Mouse (Mus musculus) v-Abl transformed pro-B cells (cell line): ENCODE results near the gene Dpyd.

ENCODE experiments used
- in situ Hi-C, 2 experiments: fragments of 400-800 bp; cut with MboI; formaldehyde crosslinking; loops; one replicate each; pipeline ENCODE4 v1.15.1; 2025; ENCODE audit not compliant: unreplicated experiment in 2 of 2

The Dpyd gene

DNA sequence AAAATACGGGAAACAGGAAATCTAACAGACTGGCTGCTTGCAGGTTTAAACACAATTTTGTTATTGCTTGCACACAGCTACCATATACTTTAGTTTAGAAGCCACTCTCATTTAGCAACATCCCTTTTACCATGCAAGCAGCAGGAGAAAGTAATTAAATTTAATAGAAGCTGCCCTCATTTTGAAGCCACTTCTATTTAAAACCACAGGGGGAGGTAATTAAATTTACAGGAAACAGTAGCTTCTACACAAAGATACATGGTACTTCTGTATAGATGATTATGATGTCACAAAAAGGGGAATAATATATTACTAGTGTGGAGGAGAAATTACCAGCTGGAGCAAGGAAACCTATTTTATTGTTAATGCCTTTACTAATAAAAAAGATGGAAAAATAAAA, 113.5 kb downstream of the Dpyd start:
- in situ Hi-C loops: no loop called here

DNA sequence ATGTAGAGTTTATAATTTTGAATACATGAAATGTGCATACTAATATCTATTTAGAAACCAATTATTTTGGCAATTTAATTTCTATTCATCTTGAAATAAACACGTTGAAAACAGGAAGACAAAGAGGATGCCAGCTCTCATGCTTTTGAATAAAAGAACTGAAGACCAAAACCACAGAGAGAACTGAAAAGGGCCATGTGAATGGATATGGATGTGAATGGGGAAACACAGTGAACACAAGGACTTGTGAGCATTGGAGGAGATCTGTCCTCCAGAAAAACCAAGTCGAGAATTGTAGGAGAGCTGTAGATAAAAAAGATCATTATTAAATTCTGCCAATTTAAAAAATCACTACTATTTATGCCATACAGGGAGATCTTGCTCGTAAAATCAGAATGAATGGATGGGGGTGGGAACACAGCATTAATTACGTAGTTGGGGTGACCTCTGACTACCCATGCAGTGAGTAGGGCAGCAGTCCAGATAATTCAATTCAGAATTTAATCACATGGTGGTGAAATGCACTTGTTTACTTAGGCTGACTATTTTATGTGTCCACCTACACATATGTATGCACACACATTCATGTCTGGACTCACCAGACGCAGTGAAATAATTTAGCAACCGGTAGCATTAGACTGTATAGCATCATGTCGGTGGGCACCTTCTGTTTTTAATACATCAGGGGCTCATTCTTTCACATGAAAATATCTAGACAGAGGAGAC, 114.3 kb downstream of the Dpyd start:
- in situ Hi-C loops: no loop called here

DNA sequence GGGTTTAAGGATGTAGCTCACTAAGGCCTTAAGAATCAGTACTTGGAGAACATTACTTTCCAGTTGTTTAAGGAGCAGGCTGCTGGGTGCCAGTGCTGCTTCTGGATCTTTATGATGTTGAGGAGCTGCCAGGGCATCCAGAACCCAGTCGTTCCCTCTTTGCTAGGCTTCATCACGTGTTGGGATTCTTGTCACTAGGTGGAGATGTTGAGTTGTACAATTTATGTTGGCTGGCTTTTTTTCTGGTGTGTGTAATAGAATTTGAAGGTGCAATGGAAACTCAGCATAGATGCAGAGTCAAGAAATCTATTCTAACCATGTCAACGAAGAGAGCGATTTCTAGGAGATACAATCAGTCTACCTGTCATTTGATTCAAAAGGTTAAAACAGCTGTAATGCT, 118.9 kb downstream of the Dpyd start:
- in situ Hi-C loops: no loop called here

DNA sequence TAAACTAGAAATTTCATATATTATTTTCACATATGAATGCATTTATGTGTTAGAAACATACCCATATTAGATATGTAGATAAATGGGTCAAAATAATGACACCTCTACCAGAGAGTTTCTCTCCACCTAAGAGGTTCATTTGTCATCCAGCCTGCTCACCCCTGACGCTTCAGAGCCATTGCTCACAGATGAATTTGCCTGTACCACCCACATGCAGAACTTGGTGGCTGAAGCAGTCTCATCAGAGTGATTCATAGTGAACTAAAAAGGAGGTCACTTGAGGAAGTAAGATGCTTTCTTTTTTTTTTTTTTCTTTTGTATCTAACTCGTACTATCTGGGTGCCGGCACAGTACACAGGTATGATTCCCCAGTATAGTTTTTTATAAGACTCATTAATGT, 188.3 kb downstream of the Dpyd start:
- in situ Hi-C loops: no loop called here

DNA sequence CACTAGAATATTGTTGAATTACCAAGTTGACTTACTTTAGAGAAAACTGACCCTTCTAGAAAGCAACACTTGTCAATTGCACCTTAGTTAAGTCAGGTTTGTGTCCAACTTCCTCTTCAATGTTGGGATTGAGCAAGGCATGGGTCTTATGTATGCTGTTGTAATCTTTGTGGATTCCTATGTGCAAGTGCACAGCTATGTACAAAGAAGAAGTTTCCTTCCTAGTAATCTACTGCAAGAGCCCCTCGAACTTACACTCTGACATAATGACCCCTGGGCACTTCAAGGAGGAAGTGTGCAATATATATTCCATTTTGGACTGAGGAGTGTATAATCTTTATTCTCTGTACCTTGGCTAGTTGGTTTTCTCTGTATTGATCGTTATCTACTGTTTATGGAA, 191.7 kb downstream of the Dpyd start:
- in situ Hi-C loops: no loop called here

DNA sequence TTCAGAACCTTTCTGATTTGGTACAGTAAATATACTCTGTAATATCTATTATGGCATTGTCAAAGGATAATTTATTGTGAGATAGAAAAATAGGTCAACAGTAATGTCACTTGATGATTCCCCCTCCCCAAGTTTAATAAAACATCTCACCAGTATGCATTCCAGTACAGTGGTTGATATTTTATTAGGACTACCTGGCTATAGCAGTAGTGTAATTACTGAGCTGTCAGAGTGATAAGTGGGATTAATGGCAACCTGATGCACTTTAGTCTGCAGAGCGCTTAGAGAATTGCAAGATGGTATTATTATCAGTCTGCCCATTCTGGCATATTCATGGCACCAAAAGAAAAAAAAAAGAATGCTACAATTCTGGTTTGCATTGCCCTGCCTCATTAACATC, 194.2 kb downstream of the Dpyd start:
- in situ Hi-C loops: no loop called here

DNA sequence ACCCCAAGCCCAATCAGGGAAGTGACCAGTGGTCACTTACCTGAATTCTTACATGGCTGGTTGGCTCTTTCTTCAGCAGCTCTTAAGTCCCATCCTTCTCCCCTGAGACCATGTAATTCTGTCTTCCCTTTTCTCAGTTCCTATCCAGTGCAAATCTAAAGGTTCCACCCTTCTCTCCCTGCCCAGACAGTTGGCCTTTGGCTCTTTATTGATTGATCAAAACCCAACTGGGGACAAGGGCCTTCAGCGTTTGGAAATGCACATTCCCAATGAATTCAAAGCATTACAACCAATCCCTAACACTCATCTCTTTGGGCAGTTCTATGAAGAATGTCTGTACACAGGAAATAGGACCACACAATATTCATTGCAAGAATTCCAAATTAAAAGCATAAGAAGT, 251.0 kb downstream of the Dpyd start:
- in situ Hi-C loops: no loop called here

DNA sequence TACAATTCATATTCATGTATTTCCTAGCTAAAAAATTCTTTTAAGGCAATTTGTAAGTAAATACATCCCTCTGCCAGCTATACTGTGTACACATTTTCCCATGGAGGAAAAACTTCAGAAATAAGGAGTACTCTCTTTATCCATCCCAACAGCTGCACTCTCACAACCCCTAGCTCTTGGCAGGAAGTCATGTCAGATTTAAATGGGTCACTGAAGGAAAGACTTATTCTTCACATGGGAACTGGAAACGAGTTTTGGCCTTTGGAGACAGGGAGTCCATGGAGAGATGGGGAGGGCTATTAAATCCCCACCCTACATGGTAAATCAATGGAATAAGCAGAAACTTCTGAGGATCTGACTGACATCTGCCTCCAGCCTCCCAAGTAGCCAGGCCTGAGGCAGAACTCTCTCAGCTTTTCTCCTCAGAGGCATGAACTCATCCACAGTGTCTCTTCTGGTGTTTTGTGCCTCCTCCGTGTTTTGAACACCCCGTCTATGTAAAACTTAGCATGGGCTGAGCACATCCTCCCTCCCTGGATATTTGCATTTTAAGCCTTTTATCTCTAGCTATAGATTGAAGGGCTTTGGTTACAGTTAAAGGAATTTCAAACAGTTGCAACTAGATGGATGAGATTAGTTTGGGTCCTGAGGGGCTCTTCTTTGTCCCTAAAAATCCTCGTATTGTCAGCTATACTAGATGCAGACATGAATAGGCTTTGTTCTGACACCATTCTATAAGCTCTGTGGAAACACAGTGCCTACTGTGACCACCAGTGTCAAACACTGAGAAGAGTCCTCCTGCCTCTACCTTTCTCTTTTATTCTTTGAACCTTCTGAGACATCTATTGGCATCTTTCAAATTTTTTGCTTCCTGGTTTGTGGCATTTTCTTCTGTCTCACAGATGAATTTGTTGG, 288.9 kb downstream of the Dpyd start:
- in situ Hi-C loops: no loop called here

DNA sequence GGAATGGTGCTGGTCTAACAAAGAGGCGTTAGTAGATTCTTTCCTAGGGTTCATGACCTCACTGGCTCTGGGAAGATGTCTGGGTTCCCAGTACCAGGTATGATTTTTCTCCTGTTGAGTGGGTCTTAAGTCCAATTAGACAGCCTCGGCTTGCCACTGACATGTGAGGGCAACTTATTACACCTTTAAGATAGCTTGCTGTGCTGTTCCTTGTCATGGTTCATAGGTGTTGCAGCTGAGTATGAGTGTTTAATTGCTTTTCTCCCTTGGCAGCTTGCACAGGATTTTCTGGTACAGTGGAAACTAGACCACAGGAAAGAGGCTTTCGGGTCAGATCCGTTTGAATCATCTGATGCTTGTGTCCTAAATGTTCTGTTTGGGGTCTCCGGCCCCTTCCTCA, 290.8 kb downstream of the Dpyd start:
- in situ Hi-C loops: no loop called here

DNA sequence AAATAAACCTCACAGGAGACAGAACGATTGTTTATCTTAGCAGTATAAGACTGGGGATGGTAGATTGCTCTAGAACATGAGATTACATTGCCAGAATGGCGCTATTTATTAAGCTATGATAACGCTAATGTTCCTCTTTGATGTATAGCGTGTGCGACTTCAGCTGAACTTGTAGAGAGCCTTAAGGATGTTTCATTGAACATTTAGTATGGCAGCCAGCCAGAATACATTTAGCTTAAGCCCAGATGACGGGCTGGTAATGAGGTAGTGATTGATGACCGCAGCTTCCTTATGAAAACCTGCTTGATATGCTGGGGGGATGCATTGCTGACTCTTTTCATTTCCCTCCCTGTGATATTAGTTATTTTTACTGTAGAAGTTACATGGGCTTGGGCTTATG, 293.5 kb downstream of the Dpyd start:
- in situ Hi-C loops: no loop called here

DNA sequence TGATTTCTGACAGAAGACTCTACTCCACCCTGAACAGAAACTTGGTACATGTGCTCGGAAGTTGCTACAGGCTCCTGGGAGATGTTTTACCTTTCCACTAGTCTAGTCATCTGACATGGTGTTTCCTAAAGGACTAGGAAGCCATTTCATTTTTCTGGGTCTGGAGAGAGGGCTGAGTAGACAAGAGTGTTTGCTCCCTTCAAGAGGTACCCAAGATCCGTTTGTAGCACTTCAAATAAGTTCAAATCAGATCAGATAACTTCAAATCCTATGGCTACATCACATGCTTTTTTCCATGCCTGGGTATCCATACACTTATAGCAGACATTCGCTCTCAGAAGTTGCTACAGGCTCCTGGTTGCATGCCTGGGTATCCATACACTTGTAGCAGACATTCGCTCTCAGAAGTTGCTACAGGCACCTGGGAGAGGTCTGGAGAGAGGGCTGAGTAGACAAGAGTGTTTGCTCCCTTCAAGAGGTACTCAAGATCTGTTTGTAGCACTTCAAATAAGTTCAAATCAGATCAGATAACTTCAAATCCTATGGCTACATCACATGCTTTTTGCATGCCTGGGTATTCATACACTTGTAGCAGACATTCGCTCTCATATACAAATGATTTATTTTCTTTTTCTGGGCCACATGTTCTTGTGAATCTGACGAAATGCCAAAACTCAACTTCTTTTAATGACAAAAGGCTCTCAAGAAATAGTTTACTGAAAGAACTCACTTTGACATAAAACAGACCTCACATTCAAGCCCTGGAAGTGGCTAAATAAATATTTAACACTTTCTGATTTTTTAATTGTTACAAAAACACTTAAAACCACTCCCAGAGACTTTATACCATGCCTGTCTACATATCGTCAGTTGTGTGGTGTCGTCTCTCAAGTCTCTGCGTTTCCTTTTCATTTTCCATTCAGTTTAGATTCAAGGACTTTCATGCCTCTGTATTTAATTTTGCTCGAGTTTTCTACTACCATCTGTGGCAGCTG, 307.5 kb downstream of the Dpyd start:
- in situ Hi-C loops: no loop called here

DNA sequence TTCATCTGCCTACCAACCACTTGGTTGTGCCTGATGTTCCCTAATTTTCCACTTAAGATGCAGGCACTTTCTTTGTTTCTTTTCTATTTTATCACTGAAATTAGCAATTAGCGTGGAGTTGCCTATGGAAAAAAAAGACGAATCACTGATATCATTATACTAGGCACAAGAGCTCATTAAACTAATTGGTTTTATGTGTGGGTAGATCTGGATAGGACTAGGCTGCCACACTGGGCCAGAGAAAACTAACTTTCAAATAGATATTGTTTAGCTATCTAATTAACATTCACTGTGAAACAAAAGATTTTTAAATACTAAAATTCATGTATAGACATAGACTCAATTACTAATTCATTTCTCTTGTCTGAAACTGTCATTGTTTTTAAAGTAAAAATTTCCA, 313.9 kb downstream of the Dpyd start:
- in situ Hi-C loops: no loop called here

DNA sequence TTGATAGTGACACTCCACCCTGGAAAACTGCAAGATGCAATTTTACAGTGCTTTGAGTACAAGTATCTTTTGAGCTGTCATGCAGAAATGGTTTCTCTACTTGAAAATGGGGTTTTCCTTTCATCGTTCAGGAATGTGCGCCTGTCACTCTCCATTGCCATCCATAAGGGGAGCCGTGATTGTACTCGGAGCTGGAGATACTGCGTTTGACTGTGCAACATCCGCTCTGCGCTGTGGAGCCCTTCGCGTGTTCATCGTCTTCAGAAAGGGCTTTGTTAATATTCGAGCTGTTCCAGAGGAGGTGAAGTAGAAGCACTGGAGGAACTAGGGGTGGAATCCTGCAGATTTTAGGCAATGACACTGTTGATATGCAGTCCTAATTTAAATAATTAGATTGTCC, 337.1 kb downstream of the Dpyd start:
- in situ Hi-C loops: no loop called here

DNA sequence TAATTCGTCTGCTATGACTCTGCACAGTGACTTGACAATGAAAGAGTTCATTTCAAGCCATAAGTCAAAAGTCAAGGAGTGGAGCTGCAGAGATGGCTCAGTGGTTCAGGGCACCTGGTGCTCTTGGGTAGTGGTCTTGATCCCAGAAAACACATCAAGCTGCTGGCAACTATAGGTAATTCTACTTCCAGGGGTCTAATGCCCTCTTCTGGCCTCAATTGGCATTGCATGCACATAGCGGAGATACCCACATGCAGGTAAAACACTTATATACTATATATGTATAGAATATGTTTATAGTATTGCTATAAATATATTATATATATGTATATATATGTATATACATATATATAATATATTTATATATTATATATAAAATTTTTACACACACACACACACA, 429.4 kb downstream of the Dpyd start:
- in situ Hi-C loops: no loop called here

DNA sequence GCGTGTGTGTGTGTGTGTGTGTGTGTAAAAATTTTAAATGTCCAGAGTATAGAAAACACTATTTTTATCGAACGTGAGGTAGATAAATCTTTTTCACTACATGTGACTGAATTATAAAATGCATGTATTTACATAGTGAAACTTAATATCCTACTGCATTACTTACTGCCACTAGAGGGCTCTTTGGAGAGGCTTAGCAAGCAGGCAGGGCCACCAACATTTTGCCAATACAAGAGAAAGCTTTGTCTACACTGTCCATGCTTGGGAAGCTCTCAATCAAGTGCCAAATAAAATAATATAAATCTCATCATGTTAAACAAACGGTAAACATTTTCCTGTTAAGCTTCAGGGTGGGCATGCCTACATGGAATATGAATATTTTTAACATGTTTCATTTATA, 429.9 kb downstream of the Dpyd start:
- in situ Hi-C loops: no loop called here

DNA sequence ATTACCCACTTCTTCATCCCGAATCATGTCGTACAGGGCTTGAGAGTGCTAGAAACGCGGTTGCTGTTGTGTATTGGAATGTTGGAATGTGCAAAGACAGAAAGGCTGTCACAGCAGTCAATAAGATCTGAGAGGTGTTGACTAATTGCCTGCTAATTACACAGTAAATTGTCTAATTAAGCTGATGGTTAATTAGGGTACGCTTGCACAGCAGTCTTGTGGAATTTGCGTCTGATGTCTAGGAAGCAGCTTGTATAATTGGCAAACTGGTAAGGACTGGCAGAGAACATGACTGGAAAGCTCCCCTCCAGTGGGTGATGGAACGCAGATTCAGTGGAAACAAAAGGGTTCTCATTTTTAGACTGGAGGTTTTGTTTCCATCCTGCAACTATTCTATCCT, 459.3 kb downstream of the Dpyd start:
- in situ Hi-C loops: no loop called here

DNA sequence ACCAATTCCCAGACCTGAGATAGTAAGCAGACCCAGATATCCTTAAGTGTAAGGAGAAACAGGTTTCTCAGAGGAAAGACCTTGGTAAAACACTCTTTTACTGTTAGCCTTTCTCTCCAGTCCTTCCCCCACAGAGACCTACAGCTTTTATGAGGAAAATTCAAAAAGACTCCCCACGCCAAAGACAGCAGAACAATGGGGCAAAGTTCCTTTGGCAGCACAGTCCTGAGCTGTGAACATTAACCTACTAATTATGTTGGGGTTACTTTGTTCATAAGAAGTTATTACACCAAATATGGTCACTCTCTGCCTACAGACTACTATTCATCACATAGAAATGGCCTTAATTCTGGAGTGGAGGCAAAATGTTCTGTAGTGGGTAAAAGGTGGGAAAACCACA, 480.7 kb downstream of the Dpyd start:
- in situ Hi-C loops: no loop called here

DNA sequence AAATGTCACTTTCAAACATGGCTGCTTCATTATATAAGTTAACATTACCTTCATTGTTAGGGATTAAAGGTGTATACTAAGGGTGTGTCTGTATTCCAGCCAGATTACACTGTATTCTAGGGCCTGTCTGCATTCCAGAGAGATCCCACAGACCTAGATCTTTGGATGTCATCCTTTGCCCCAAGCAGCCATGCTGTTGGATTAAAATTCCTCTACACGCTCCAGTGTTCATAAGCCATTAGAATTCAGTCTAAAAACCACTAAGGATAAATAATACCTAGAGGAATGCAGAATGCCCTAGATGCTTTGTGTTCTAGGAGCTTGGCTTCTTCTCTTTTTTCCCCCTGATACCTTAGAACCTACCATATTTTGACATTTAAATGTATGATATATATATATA, 494.2 kb downstream of the Dpyd start:
- in situ Hi-C loops: no loop called here

DNA sequence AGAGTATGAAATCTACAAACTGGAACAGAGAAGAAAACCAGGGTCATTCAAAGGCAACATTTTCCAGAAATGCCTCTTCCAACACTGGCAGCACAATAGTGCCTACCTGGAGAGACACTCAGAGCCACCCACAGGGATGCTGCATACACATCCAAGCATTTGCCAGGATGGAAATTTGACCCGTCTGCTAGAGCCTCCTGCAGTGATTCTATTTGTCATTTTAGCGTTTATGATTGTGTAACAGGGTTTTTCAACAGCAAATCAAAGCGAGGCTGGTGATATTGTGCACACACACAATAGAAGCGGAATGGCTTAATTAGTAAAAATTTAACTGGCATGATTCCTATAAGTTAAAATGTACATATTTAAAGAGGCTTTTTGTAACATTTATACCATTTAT, 501.3 kb downstream of the Dpyd start:
- in situ Hi-C loops: no loop called here

DNA sequence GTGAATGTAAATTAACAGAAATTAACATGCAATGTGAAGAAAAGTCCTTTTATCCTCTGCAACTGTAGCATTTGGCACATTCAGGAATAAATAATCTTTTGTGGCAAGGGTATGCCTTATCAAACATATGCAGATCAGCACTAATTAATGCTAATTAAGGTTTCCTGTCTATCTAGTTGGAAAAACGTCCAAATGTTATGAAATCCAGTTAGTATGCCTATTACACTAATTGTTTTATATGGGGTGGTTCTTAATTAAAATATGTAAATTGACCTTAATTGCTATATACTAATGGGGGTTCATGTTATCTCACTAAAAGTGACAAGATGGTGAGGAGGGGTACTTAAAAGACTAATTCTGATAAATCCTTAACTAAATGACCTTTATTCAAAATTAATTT, 501.7 kb downstream of the Dpyd start:
- in situ Hi-C loops: no loop called here

DNA sequence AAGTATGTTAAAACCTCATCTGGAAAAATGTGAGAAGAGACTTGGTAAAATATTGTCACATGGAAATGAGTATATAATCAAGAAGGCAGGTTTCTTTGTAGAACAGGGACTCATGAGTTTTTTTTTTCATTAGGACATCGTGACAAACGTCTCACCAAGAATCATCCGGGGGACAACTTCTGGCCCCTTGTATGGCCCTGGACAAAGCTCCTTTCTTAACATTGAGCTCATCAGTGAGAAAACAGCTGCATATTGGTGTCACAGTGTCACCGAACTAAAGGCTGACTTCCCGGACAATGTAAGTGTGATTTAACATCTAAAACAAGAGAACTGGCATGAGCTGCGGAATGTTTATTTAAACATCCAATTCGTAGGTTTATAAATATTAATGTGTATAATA, 502.8 kb downstream of the Dpyd start:
- in situ Hi-C loops: no loop called here
